Mouse (Mus musculus): ENCODE data around the gene Fam240a. TPM values are rescaled to one million over a fixed set of nuclear protein-coding genes. Genes with fewer than 3 reads are reported as not detected.

Fam240a gene
- not detected in 2 replicates for polyA plus RNA-seq (2012; rRNA removed)

DNA sequence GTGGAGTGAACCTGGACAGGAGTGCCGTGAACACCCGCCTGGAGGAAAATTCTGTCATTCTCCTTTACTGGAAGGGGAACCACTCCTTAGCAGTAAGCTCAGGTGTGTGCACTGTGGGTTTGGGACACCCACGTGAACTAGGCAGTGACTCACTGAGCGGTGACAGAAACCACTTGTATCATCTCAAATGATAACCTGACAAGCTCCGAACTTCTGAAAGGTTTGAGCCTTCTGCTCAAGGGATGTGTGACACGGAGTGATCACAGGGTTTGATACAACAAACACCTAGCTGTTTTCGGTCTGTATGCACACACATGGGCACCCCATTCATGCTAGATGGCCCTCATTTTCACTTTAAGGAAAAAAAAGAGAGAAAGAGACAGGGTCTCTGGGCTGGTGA, at the start of gene Fam240a:
TSS of gene Fam240a (minus strand) at position 76 of the 400 bp plus-strand sequence.

DNA sequence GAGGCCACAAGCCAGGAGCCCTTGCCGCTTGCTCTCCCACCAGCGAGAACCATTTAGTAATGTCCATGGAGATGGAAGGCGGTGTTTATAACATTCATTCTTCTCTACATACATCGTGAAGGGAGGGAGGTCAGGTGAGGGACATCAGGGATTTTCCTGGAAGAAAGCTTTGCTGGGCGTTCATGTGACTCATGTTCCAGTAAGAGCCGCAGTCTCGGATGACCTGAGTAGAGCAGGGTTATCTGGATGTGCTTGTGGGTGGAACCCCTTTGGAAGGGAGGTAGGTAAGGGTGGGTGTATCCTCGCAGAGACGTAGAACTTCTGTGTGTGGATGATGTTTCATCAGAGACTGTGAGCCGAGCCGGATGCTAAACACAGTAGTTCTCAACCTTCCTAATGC, 34.7 kb upstream of the Fam240a start, which contains the start of gene Lrrc2:
TSS of gene Lrrc2 (plus strand) at position 149 of the 400 bp plus-strand sequence.

DNA sequence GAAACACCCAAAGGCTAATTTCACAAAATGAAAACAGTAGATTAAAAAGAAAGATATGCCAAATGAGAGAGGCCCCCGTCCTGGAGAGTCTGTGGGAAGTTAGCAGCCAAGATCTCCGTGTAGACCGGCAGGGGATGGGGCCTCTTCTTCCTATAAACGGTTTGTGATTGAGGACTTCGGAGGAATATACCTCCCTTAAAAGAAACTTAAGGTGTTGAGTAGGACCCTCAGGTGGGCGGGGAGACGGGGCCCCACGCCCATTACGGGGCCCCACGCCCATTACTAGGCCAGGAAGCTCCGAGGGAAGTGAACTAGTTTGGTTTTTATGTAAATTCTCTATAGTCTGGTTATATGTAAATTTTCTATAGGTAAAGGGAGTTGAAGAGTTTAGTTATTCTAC, 29.3 kb upstream of the Fam240a start, which contains the start of gene Tdgf1:
TSS of gene Tdgf1 (minus strand) at position 233 of the 400 bp plus-strand sequence.

DNA sequence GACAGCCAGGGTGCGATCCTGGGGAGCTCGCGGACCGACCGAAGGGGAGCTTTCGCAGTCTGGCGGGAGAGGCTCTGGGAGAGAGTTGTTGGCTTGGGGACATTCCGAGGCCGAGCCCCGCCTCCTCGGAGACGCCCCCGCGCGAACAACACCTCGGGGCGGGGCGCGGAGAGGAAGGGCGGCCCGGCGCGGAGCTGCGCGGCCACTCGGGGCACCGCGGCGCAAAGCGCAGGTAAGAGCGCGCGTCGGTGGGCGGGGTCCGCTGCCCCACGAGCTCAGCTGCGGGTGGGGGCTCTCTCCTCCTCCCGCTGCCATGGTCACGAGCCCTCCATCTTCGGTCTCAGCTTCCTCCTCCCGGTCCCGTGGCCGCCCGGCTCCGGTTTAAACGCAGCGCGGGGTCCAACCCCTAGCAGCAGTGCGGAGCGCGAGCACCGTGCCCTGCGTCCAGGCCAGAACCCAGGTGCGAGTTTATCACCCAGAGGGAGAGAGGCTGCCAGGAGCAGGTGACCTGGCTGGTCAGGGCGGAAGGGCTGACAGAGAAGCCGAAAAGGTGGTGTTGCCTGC, 36.6 kb downstream of the Fam240a start, which contains the start of gene Tmie:
TSS of gene Tmie (minus strand) at position 116 of the 564 bp plus-strand sequence.

DNA sequence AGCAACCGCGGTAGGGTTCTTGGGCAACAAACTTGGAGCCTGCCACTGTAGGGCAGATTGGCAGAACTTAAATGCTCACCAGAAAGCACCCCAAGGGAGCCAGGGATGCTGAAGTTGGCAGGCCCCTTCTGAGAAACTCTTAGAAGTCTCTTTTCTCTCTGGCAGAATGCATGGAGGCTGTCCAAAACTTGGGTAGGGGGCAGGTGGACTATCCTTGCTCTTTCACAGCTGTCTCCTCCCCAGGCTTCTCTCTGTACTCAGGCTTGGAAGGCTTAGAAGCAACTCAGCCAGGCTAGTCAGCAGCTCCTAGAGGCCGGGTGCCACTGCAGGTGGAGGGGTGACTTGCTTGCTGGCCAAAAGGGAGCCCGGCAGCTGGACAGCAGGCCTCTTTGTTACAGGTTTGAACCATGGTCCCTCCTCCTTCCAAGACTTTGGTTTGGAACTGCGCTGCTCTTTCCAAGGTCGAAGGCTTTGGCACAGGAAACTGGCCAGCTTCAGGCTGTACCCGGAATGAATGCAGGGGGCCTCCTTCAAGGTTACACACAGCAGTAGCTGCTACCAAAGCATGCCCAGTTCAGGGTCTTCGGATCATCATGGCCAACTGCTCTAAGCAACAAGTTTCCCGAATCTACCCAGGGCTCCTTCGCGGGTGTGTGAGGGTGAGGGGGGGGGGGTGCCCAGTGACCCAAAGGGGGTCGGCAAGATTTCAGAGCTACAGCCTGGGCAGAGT, 37.3 kb downstream of the Fam240a start, which contains the start of gene Als2cl:
TSS of gene Als2cl (plus strand) at position 680 of the 730 bp plus-strand sequence.

Other genes starting within 250 kb of the Fam240a start
- gene Myl3, start 175.0 kb downstream of the Fam240a start, polyA plus RNA-seq (2012; rRNA removed) = 27.2 and 38.0 TPM in 2 replicates
- 9.0 and 13.0 TPM in 2 replicates for gene Pth1r, start 169.7 kb downstream of the Fam240a start, polyA plus RNA-seq (2012; rRNA removed)
- gene Prss42, start 118.7 kb downstream of the Fam240a start, polyA plus RNA-seq (2012; rRNA removed) = not detected in 2 replicates
- gene Prss44, start 102.9 kb downstream of the Fam240a start, polyA plus RNA-seq (2012; rRNA removed) = not detected in 2 replicates
- gene Prss43, start 90.2 kb downstream of the Fam240a start, polyA plus RNA-seq (2012; rRNA removed) = not detected in 2 replicates
- not detected in 2 replicates for gene Prss45, start 82.3 kb downstream of the Fam240a start, polyA plus RNA-seq (2012; rRNA removed)
- 0.05 TPM in 1 of 2 replicates, not detected in the other for gene Prss46, start 72.4 kb downstream of the Fam240a start, polyA plus RNA-seq (2012; rRNA removed)
- not detected in 2 replicates for gene Prss50, start 58.9 kb downstream of the Fam240a start, polyA plus RNA-seq (2012; rRNA removed)
- gene Als2cl, start 37.0 kb downstream of the Fam240a start, polyA plus RNA-seq (2012; rRNA removed) = 28.8 and 29.6 TPM in 2 replicates
- 0.93 and 0.97 TPM in 2 replicates for gene Tmie, start 36.7 kb downstream of the Fam240a start, polyA plus RNA-seq (2012; rRNA removed)
- not detected in 2 replicates for gene Tdgf1, start 29.3 kb upstream of the Fam240a start, polyA plus RNA-seq (2012; rRNA removed)
- gene Lrrc2, start 34.7 kb upstream of the Fam240a start, polyA plus RNA-seq (2012; rRNA removed) = 0.02 and 0.04 TPM in 2 replicates
- 1.0 and 3.1 TPM in 2 replicates for gene Rtp3, start 73.7 kb upstream of the Fam240a start, polyA plus RNA-seq (2012; rRNA removed)
- 1.4 and 3.8 TPM in 2 replicates for gene Ltf, start 102.4 kb upstream of the Fam240a start, polyA plus RNA-seq (2012; rRNA removed)
- 1.3 and 1.4 TPM in 2 replicates for gene Ccrl2, start 140.7 kb upstream of the Fam240a start, polyA plus RNA-seq (2012; rRNA removed)
- 2.6 and 3.8 TPM in 2 replicates for gene Lrrfip2, start 200.7 kb upstream of the Fam240a start, polyA plus RNA-seq (2012; rRNA removed)